Mouse (Mus musculus): ENCODE measurements around the gene Tbc1d21.

- TF ChIP-seq CTCF (IDR thresholded peaks at IDR 0.05; ENCODE audit: control insufficient read depth, insufficient read depth, low read length) (no peak), POLR2A (IDR thresholded peaks at IDR 0.05; ENCODE audit: borderline replicate concordance, control insufficient read depth, low read depth, low read length) (no peak)
Measured at GRCm38 (mm10) chr9:58370355-58370754, at the start of gene Tbc1d21.
